Mouse (Mus musculus) intestine, postnatal 0 days (tissue): ENCODE results near the gene Fbxo5. TPM values are rescaled to one million over a fixed set of nuclear protein-coding genes. Genes with fewer than 3 reads are reported as not detected.

Experiments
- ATAC-seq: fragments of 200-750 bp; cut with Nextera tagmentation; 2 replicates; pipeline ENCODE4 v1.8.0; 2017; ENCODE audit warnings: mild to moderate bottlenecking, moderate TSS enrichment, moderate library complexity
- H3K27ac ChIP-seq: fragments of 300-500 bp; sonication (generic); 2 replicates; pipeline ENCODE4 v1.5.1; 2014; ENCODE audit warnings: mild to moderate bottlenecking, low read depth, low read length, moderate library complexity
- H3K27me3 ChIP-seq: fragments of 300-500 bp; sonication (generic); replicated peaks from 2 replicates; pipeline ENCODE4 v1.6.1; 2014; ENCODE audit warnings: low read length, mixed read lengths; ENCODE audit not compliant: control insufficient read depth, insufficient read depth
- H3K36me3 ChIP-seq: fragments of 300-500 bp; sonication (generic); 2 replicates; pipeline ENCODE4 v1.6.1; 2014; ENCODE audit warnings: mild to moderate bottlenecking, moderate library complexity; ENCODE audit not compliant: control insufficient read depth, insufficient read depth
- H3K4me1 ChIP-seq: fragments of 300-500 bp; sonication (generic); replicated peaks from 2 replicates; pipeline ENCODE4 v1.6.1; 2014; ENCODE audit warnings: antibody characterized with exemption, low read length, mixed read lengths; ENCODE audit not compliant: control insufficient read depth, insufficient read depth
- H3K4me2 ChIP-seq: fragments of 300-500 bp; sonication (generic); replicated peaks from 2 replicates; pipeline ENCODE4 v1.6.1; 2014; ENCODE audit warnings: low read depth, mild to moderate bottlenecking, moderate library complexity
- H3K4me3 ChIP-seq: fragments of 300-500 bp; sonication (generic); 2 replicates; pipeline ENCODE4 v1.5.1; 2014; ENCODE audit warnings: low read depth, low read length
- H3K9ac ChIP-seq: fragments of 300-500 bp; sonication (generic); 2 replicates; pipeline ENCODE4 v1.6.1; 2014; ENCODE audit warnings: mild to moderate bottlenecking, low read depth, low read length
- H3K9me3 ChIP-seq: fragments of 300-500 bp; sonication (generic); 2 replicates; pipeline ENCODE4 v1.6.1; 2016; ENCODE audit warnings: mixed run types; ENCODE audit not compliant: control insufficient read depth
- CTCF ChIP-seq: sonication (generic); IDR thresholded peaks from 2 replicates; pipeline ENCODE4 v1.5.1; 2016; ENCODE audit warnings: low read depth, mild to moderate bottlenecking, control low read depth, antibody characterized with exemption, moderate library complexity
- whole genome bisulfite sequencing: fragments of 180-500 bp; shearing (Covaris S2); extraction: QIAGEN DNeasy Blood & Tissue Kit; methylation state at CpG from one replicate; pipeline ENCODE4 v1.1.7; 2014; 5-methylcytosine and 5-hydroxymethylcytosine counted together
- polyA plus RNA-seq: library from polyadenylated mRNA; unstranded; fragments of >200 nt; fragmentation: Nextera tagmentation; extraction: Ambion mirVana; gene quantifications from 2 replicates; pipeline ENCODE4 v1.2.1, GENCODE M21; 2015

Fbxo5 gene
- polyA plus RNA-seq = 12.2 and 14.6 TPM in 2 replicates

- ATAC-seq = peak; percentile 93
- no peak for TF ChIP-seq CTCF
- Histone ChIP-seq H3K4me1 (peaks cover 8% of the 10 kb centered on the region; the same call in 1 of the 2 replicates), H3K4me2 (peak within 1 kb of the TSS; percentile 95), H3K9me3 (no peaks in the 10 kb centered on the region), H3K27ac (peak within 1 kb of the TSS; percentile 74), H3K36me3 (peaks cover 8% of the 10 kb centered on the region), H3K4me3 (peak within 1 kb of the TSS; percentile 81), H3K9ac (peak within 1 kb of the TSS; percentile 50), H3K27me3 (no peaks in the 10 kb centered on the region)
- WGBS = 0% methylated on average over 41 of the region's 42 CpGs
Measured at GRCm38 (mm10) chr10:5805243-5805730, at the start of gene Fbxo5. Gene Fbxo5, minus strand, starts transcription at chr10:5805600.

GRCm38 (mm10) chr10:5853290-5853868 is 48.0 kb upstream of the Fbxo5 start:
- no peak overlapping the region for H3K27ac ChIP-seq
- H3K36me3 ChIP-seq = no peaks in the 10 kb centered on the region
- H3K27me3 ChIP-seq = no peaks in the 10 kb centered on the region
- no peaks in the 10 kb centered on the region for H3K9me3 ChIP-seq
- no peaks in the 10 kb centered on the region for H3K4me1 ChIP-seq
- H3K4me3 ChIP-seq = no peak overlapping the region
- no peak overlapping the region for H3K9ac ChIP-seq
- ATAC-seq = no peak
- WGBS = 88% methylated on average over 8 of the region's 8 CpGs
- no peak for TF ChIP-seq CTCF
- H3K4me2 ChIP-seq = no peak overlapping the region

GRCm38 (mm10) chr10:5846939-5847338 is 41.5 kb upstream of the Fbxo5 start:
- Histone ChIP-seq H3K9me3 (no peaks in the 10 kb centered on the region), H3K9ac (no peak overlapping the region), H3K27me3 (no peaks in the 10 kb centered on the region), H3K27ac (no peak overlapping the region), H3K4me3 (no peak overlapping the region), H3K4me1 (no peaks in the 10 kb centered on the region), H3K4me2 (no peak overlapping the region), H3K36me3 (no peaks in the 10 kb centered on the region)
- WGBS = 35% methylated on average over 2 of the region's 2 CpGs
- ATAC-seq = no peak
- TF ChIP-seq CTCF = peak; percentile 68

- Histone ChIP-seq H3K27ac (no peak overlapping the region), H3K4me1 (no peaks in the 10 kb centered on the region), H3K4me3 (no peak overlapping the region), H3K9me3 (no peaks in the 10 kb centered on the region), H3K4me2 (no peak overlapping the region), H3K27me3 (no peaks in the 10 kb centered on the region), H3K36me3 (no peaks in the 10 kb centered on the region), H3K9ac (no peak overlapping the region)
- TF ChIP-seq CTCF = peak; percentile 79
- WGBS = 83% methylated on average over 4 of the region's 4 CpGs
- no peak for ATAC-seq
Measured at GRCm38 (mm10) chr10:5841369-5841768, 36.0 kb upstream of the Fbxo5 start.

GRCm38 (mm10) chr10:5826336-5827025 is 21.1 kb upstream of the Fbxo5 start:
- 66% methylated on average over 6 of the region's 6 CpGs for WGBS
- Histone ChIP-seq H3K9ac (no peak overlapping the region), H3K4me2 (no peak overlapping the region), H3K4me3 (no peak overlapping the region), H3K27ac (no peak overlapping the region), H3K27me3 (no peaks in the 10 kb centered on the region), H3K9me3 (no peaks in the 10 kb centered on the region), H3K36me3 (no peaks in the 10 kb centered on the region), H3K4me1 (no peaks in the 10 kb centered on the region; the same call in 1 of the 2 replicates)
- TF ChIP-seq CTCF = no peak
- ATAC-seq = no peak

- H3K27ac ChIP-seq = peak overlapping the region; percentile 93
- H3K9ac ChIP-seq = peak overlapping the region; percentile 45
- H3K4me2 ChIP-seq = peak overlapping the region; percentile 85
- no peak for ATAC-seq
- 0% methylated on average over 3 of the region's 3 CpGs for WGBS
- H3K4me1 ChIP-seq = no peaks in the 10 kb centered on the region; the same call in 1 of the 2 replicates
- H3K36me3 ChIP-seq = peaks cover 2% of the 10 kb centered on the region; the same call in 1 of the 2 replicates
- TF ChIP-seq CTCF = peak; percentile 75
- H3K27me3 ChIP-seq = no peaks in the 10 kb centered on the region
- no peaks in the 10 kb centered on the region for H3K9me3 ChIP-seq
- H3K4me3 ChIP-seq = peak overlapping the region; percentile 90
Measured at GRCm38 (mm10) chr10:5824779-5825178, 19.4 kb upstream of the Fbxo5 start.
